8 mouse cellular contexts compared by ENCODE assay signal in genomic region chr3:122047921-122048861, GRCm38 (mm10). TPM values are rescaled to one million over a fixed set of nuclear protein-coding genes. Genes with fewer than 3 reads are reported as not detected.
A peak's percentile ranks its signal among the peaks of the same experiment; 100 is the strongest.
DNase-seq lines count a peak whose midpoint lies in the region; ATAC-seq and TF ChIP-seq lines count a peak whose summit lies in the region.
"Had no signal": no experiment of that assay in that cellular context is flagged by ENCODE, and none has a peak within 500 bp of the region (broad histone marks: within the 10 kb centered on the region; RNA-seq: fewer than 3 reads in every experiment).

No protein-coding gene starts in this region.

- no peaks in the 10 kb centered on the region for H3K36me3 ChIP-seq in heart, embryonic 13.5 days
- H3K36me3 ChIP-seq in kidney, embryonic 16.5 days (ENCODE audit: insufficient read depth, low read length): no peaks in the 10 kb centered on the region
- H3K36me3 ChIP-seq in limb, embryonic 13.5 days: no peaks in the 10 kb centered on the region
- H3K36me3 ChIP-seq in neural tube, embryonic 11.5 days (ENCODE audit: control insufficient read depth, insufficient read depth, low read length): no peaks in the 10 kb centered on the region

- TF ChIP-seq POLR2A in brain, embryonic 14.5 days (IDR thresholded peaks at IDR 0.05; ENCODE audit: borderline replicate concordance, extremely low read depth, insufficient read depth, insufficient read length, poor library complexity, severe bottlenecking): no peak

- peaks cover 57% of the 10 kb centered on the region for H3K4me1 ChIP-seq in heart, embryonic 13.5 days
- peaks cover 49% of the 10 kb centered on the region for H3K4me1 ChIP-seq in kidney, embryonic 16.5 days (ENCODE audit: insufficient read depth, low read length)
- peaks cover 62% of the 10 kb centered on the region for H3K4me1 ChIP-seq in limb, embryonic 13.5 days
- H3K4me1 ChIP-seq in neural tube, embryonic 11.5 days (ENCODE audit: control insufficient read depth, insufficient read depth, low read length): peaks cover 13% of the 10 kb centered on the region

- ATAC-seq in heart, embryonic 13.5 days (ENCODE audit: extremely low read depth, insufficient number of reproducible peaks, low FRiP score, low TSS enrichment): no peak; the same call in 1 of the 2 replicates
- ATAC-seq in kidney, embryonic 16.5 days (ENCODE audit: low FRiP score, low TSS enrichment): peak; percentile 73
- ATAC-seq in limb, embryonic 13.5 days (ENCODE audit: low FRiP score, low read depth): peak; percentile 81
- ATAC-seq in neural tube, embryonic 11.5 days (ENCODE audit: insufficient read depth, low FRiP score, low TSS enrichment): no peak

- no peak for TF ChIP-seq CTCF in brain, embryonic 14.5 days (IDR thresholded peaks at IDR 0.05; ENCODE audit: borderline replicate concordance, extremely low read depth, insufficient read depth, insufficient read length)

- peak overlapping the region; percentile 44 for H3K4me2 ChIP-seq in heart, embryonic 13.5 days
- peak overlapping the region; percentile 18 for H3K4me2 ChIP-seq in kidney, embryonic 16.5 days (replicated peaks; ENCODE audit: low read depth, low read length)
- H3K4me2 ChIP-seq in limb, embryonic 13.5 days (replicated peaks): peak overlapping the region; percentile 53
- no peak overlapping the region for H3K4me2 ChIP-seq in neural tube, embryonic 11.5 days (ENCODE audit: low read depth)

- no peak overlapping the region for H3K4me3 ChIP-seq in heart, embryonic 13.5 days
- H3K4me3 ChIP-seq in kidney, embryonic 16.5 days (ENCODE audit: low read length): no peak overlapping the region
- peak overlapping the region; percentile 18 for H3K4me3 ChIP-seq in limb, embryonic 13.5 days
- H3K4me3 ChIP-seq in neural tube, embryonic 11.5 days (ENCODE audit: low read depth, low read length): no peak overlapping the region
- H3K4me3 ChIP-seq: erythroblast, embryonic 14.5 days had no signal

- H3K9ac ChIP-seq in heart, embryonic 13.5 days: peak overlapping the region; percentile 55; the same call in 1 of the 2 replicates
- 0 out of 2 replicates have a peak overlapping the region, but pooled peaks have one; percentile 31 for H3K9ac ChIP-seq in kidney, embryonic 16.5 days (replicated peaks; ENCODE audit: low read length)
- H3K9ac ChIP-seq in limb, embryonic 13.5 days: peak overlapping the region; percentile 39; the same call in 1 of the 2 replicates
- H3K9ac ChIP-seq in neural tube, embryonic 11.5 days (ENCODE audit: low read length): no peak overlapping the region

- 24% methylated on average over 17 of the region's 17 CpGs for WGBS in heart, embryonic 13.5 days
- 11% methylated on average over 17 of the region's 17 CpGs for WGBS in kidney, embryonic 16.5 days
- 9% methylated on average over 17 of the region's 17 CpGs for WGBS in limb, embryonic 13.5 days
- WGBS in neural tube, embryonic 11.5 days: 23% methylated on average over 17 of the region's 17 CpGs

- DNase-seq in brain, embryonic 14.5 days (ENCODE audit: low read depth): peak; percentile 90
- DNase-seq in fibroblast of lung, adult 2 months (ENCODE audit: low read depth): peak; percentile 65
- peak; percentile 56 for DNase-seq in neural tube, embryonic 11.5 days (ENCODE audit: low spot score)
- DNase-seq in urinary bladder, postnatal 25 days (ENCODE audit: low spot score): peak; percentile 43

- H3K9me3 ChIP-seq in heart, embryonic 13.5 days: no peaks in the 10 kb centered on the region
- H3K9me3 ChIP-seq in kidney, embryonic 16.5 days (ENCODE audit: low read length): no peaks in the 10 kb centered on the region
- no peaks in the 10 kb centered on the region for H3K9me3 ChIP-seq in limb, embryonic 13.5 days
- no peaks in the 10 kb centered on the region for H3K9me3 ChIP-seq in neural tube, embryonic 11.5 days (ENCODE audit: control insufficient read depth, low read length)

- H3K27me3 ChIP-seq in heart, embryonic 13.5 days (replicated peaks): peaks cover 9% of the 10 kb centered on the region; the same call in 1 of the 2 replicates
- H3K27me3 ChIP-seq in kidney, embryonic 16.5 days (ENCODE audit: insufficient read depth, low read length): peaks cover 8% of the 10 kb centered on the region
- H3K27me3 ChIP-seq in limb, embryonic 13.5 days: 0 out of 2 replicates have a peak, but pooled peaks cover 7% of the 10 kb centered on the region
- H3K27me3 ChIP-seq in neural tube, embryonic 11.5 days (ENCODE audit: control insufficient read depth, insufficient read depth, low read length): peaks cover 25% of the 10 kb centered on the region

- peak overlapping the region; percentile 71 for H3K27ac ChIP-seq in heart, embryonic 13.5 days (replicated peaks)
- H3K27ac ChIP-seq in kidney, embryonic 16.5 days (ENCODE audit: low read length): peak overlapping the region; percentile 77
- peak overlapping the region; percentile 94 for H3K27ac ChIP-seq in limb, embryonic 13.5 days
- peak overlapping the region; percentile 42; the same call in 1 of the 2 replicates for H3K27ac ChIP-seq in neural tube, embryonic 11.5 days (ENCODE audit: low read depth, low read length)

RNA-seq across cellular contexts. Expression of gene Abca4, which starts 3.9 kb away (rescaled TPM):
- 1.9 and 5.0 TPM in 2 replicates for polyA plus RNA-seq in brain, embryonic 14.5 days (2012; rRNA removed)
- polyA plus RNA-seq in heart, embryonic 13.5 days (2015; fragmentation: Nextera tagmentation; extraction: Ambion mirVana): 2.4 and 2.5 TPM in 2 replicates
- 0.73 and 1.4 TPM in 2 replicates for polyA plus RNA-seq in kidney, embryonic 16.5 days (2015; fragmentation: Nextera tagmentation; extraction: Ambion mirVana)
- polyA plus RNA-seq in limb, embryonic 13.5 days (2015; fragmentation: Nextera tagmentation; extraction: Ambion mirVana): 0.83 and 1.3 TPM in 2 replicates
- polyA plus RNA-seq in neural tube, embryonic 11.5 days (2014; fragmentation: Nextera tagmentation; extraction: Ambion mirVana): 0.49 and 1.0 TPM in 2 replicates

Comparison
In these comparisons a context has a peak if more than half of its experiments do, and no peak if none do; other contexts are left out.
1. ATAC-seq: peak in kidney, embryonic 16.5 days (single experiment) and limb, embryonic 13.5 days (single experiment); none in heart, embryonic 13.5 days (single experiment) and neural tube, embryonic 11.5 days (single experiment).
2. H3K27ac ChIP-seq: peak in every context shown above with its lines; median percentile 94 in limb, embryonic 13.5 days; 77 in kidney, embryonic 16.5 days; 71 in heart, embryonic 13.5 days; 42 in neural tube, embryonic 11.5 days.
3. Peak in every context shown above with its lines, with median percentiles within 50 percentile points of each other: DNase-seq.